Comparison of ENCODE assay signal across 8 mouse cellular contexts in the genomic region with DNA sequence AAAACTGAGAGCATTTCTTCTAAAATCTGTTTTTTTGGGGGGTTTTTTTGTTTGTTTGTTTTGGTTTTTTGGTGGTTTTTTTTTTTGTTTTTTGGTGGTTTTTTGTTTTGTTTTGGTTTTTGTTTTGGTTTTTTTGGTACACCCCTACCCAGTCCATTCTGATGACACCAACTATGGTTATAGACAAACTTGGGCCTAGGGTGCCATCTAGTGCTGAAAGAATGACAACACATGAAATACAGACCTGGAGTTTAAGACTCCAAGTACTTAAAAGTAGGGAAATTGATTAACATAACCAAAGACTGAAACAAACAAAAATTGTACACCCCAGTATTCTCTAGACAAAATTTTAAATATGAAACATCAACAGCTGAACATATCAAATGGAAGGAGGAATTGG.
DNase-seq lines count a peak whose midpoint lies in the region; ATAC-seq lines count a peak whose summit lies in the region.

No protein-coding gene starts in this region.

- H3K27me3 ChIP-seq in hindbrain, embryonic 14.5 days (ENCODE audit: control insufficient read depth, insufficient read depth, low read length), result no peaks in the 10 kb centered on the region
- no peaks in the 10 kb centered on the region for H3K27me3 ChIP-seq in hindbrain, embryonic 12.5 days

- H3K27ac ChIP-seq in hindbrain, embryonic 14.5 days, result no peak overlapping the region
- H3K27ac ChIP-seq in hindbrain, embryonic 12.5 days, result no peak overlapping the region

- no peak overlapping the region for H3K4me3 ChIP-seq in hindbrain, embryonic 14.5 days (replicated peaks; ENCODE audit: low read length)
- H3K4me3 ChIP-seq in hindbrain, embryonic 12.5 days, result no peak overlapping the region

- intact Hi-C loops in left cerebral cortex, postnatal 10 days (cut with DNase I), result loop anchor here (5.0 to 10.0 kb wide), 2 partner anchors 700 to 1483 kb away; no protein-coding TSS in a partner anchor

- H3K36me3 ChIP-seq in hindbrain, embryonic 14.5 days (replicated peaks; ENCODE audit: control insufficient read depth, insufficient read depth), result no peaks in the 10 kb centered on the region
- H3K36me3 ChIP-seq in hindbrain, embryonic 12.5 days, result no peaks in the 10 kb centered on the region

- H3K9me3 ChIP-seq in hindbrain, embryonic 14.5 days (ENCODE audit: control insufficient read depth, low read length), result no peaks in the 10 kb centered on the region
- H3K9me3 ChIP-seq in hindbrain, embryonic 12.5 days (replicated peaks), result no peaks in the 10 kb centered on the region

- H3K4me2 ChIP-seq in hindbrain, embryonic 14.5 days (replicated peaks), result no peak overlapping the region
- H3K4me2 ChIP-seq in hindbrain, embryonic 12.5 days (replicated peaks), result no peak overlapping the region

- H3K4me1 ChIP-seq in hindbrain, embryonic 14.5 days (replicated peaks; ENCODE audit: control insufficient read depth, insufficient read depth, low read length), result no peaks in the 10 kb centered on the region
- H3K4me1 ChIP-seq in hindbrain, embryonic 12.5 days, result no peaks in the 10 kb centered on the region

- ATAC-seq in hindbrain, embryonic 14.5 days (ENCODE audit: low FRiP score), result no peak
- ATAC-seq in hindbrain, embryonic 12.5 days (ENCODE audit: low FRiP score), result no peak

- DNase-seq in hindbrain, embryonic 14.5 days (ENCODE audit: low spot score), result peak; percentile 87
- peak; percentile 5 for DNase-seq in urinary bladder, postnatal 25 days (ENCODE audit: low spot score)
- no peak for DNase-seq in urinary bladder, postnatal 10 days (ENCODE audit: low spot score)
- DNase-seq in embryo, embryonic 9.5 days (ENCODE audit: extremely low spot score), result peak; percentile 53
- DNase-seq in left cerebral cortex, postnatal 10 days (ENCODE audit: extremely low spot score in 1 of 2, low spot score in 2 of 2), result peak; percentile 25 to 44
- DNase-seq in skeletal muscle tissue, adult 2 months (ENCODE audit: low read depth, low spot score), result peak; percentile 7
- DNase-seq in thymus, postnatal 14 days, result no peak

- H3K9ac ChIP-seq in hindbrain, embryonic 14.5 days, result no peak overlapping the region
- H3K9ac ChIP-seq in hindbrain, embryonic 12.5 days, result no peak overlapping the region

Comparison
In these comparisons a context has a peak if more than half of its experiments do, and no peak if none do; other contexts are left out.
1. DNase-seq: peak in hindbrain, embryonic 14.5 days (single experiment), urinary bladder, postnatal 25 days (single experiment), embryo, embryonic 9.5 days (single experiment), left cerebral cortex, postnatal 10 days (2 of 2) and skeletal muscle tissue, adult 2 months (single experiment); none in urinary bladder, postnatal 10 days (single experiment) and thymus, postnatal 14 days (single experiment).